Mouse (Mus musculus) ES-Bruce4 (cell line): Measurements from ENCODE around the gene Nsd2.
"Not testable (repeated sequence)": the region's sequence is repeated elsewhere in the genome, so short reads cannot be mapped to it uniquely, and the experiment has no call there.

Source experiments
- CTCF ChIP-seq: IDR thresholded peaks from one replicate; pipeline ENCODE4 v1.8.1; 2011; ENCODE audit warnings: low read depth, low read length
- POLR2A ChIP-seq: IDR thresholded peaks from one replicate; pipeline ENCODE4 v1.8.1; 2011; ENCODE audit warnings: low read length; ENCODE audit not compliant: insufficient read depth

DNA sequence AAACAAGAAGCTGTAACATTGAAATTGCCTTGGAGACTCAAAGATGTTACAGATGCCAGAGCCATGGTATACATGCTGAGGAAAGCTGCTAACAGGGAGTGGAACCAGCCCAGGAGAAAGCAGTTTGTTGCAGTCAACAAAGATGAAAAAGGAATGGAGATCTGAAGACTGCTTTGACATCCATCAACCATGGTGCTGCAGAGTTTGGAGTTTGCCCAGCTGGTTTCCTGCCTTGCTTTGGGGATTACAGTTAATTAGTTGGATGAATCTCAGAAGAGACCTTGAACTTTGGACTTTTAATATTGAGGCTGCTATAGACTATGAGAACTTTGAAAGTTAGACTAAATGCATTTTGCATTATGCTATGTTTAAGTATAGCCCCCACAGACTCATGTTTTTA, 94.5 kb downstream of the Nsd2 start:
- TF ChIP-seq CTCF, POLR2A: not testable (repeated sequence)
